Mouse (Mus musculus): ENCODE measurements around the gene Ahdc1.

DNA sequence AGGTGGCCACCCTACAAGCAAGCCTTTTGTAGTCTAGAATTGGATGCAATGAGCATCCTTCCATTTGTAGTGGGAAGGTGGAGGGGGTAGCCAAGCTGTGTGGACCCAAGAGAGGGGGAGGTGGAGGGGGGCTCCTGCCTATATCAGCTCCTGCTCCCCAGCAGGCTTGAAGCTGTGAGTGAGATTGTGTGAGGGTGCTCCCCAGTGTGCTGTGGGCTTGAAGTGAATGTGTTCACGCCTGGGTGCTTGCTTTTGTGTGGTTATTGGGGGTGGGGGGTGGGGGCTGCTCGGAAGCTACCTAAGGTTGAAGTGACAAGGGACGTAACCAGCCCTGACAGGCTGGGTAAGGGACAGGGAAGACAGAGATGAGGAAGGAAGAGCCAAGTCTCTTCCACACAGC is 35.3 kb upstream of the Ahdc1 start:
- TF ChIP-seq CTCF (IDR thresholded peaks at IDR 0.05 in 2 of 3, conservative IDR thresholded peaks at IDR 0.05 in 1 of 3; ENCODE audit: control insufficient read depth in 1 of 3, insufficient read depth in 1 of 3, low read depth in 2 of 3, low read length in 3 of 3, poor library complexity in 1 of 3, severe bottlenecking in 1 of 3) (no peak), ZNF384 (IDR thresholded peaks at IDR 0.05; ENCODE audit: low read depth, low read length) (no peak)

Measured in MEL (cell line).